Mouse (Mus musculus) spleen, adult 2 months (tissue): ENCODE data around the gene Tmem178. TPM values are rescaled to one million over a fixed set of nuclear protein-coding genes. Genes with fewer than 3 reads are reported as not detected.

Source experiments
- DNase-seq, 2 experiments: peaks; one replicate each; pipeline versions ENCODE4 v3.0.0 to v3.0.0-alpha.2; 2012 to 2021; ENCODE audit warnings: low spot score in 2 of 2, low read depth in 1 of 2
- H3K27ac ChIP-seq: fragments of 200-500 bp; 2 replicates; pipeline ENCODE4 v1.5.1; 2012; ENCODE audit warnings: low read length, inconsistent platforms; ENCODE audit not compliant: insufficient read depth
- H3K27me3 ChIP-seq: fragments of 200-500 bp; 2 replicates; pipeline ENCODE4 v1.6.1; 2012; ENCODE audit warnings: mild to moderate bottlenecking, moderate library complexity, low read length, inconsistent platforms; ENCODE audit not compliant: control insufficient read depth, insufficient read depth
- H3K36me3 ChIP-seq: fragments of 200-500 bp; 2 replicates; pipeline ENCODE4 v1.6.1; 2012; ENCODE audit warnings: mild to moderate bottlenecking, low read length, inconsistent platforms; ENCODE audit not compliant: control insufficient read depth, insufficient read depth
- H3K4me1 ChIP-seq: fragments of 200-500 bp; 2 replicates; pipeline ENCODE4 v1.6.1; 2011; ENCODE audit warnings: inconsistent platforms; ENCODE audit not compliant: control insufficient read depth, insufficient read depth, insufficient read length
- H3K4me3 ChIP-seq: fragments of 200-500 bp; 2 replicates; pipeline ENCODE4 v1.5.1; 2011; ENCODE audit warnings: mild to moderate bottlenecking, inconsistent platforms; ENCODE audit not compliant: insufficient read depth, insufficient read length; ENCODE audit errors: extremely low read depth
- CTCF ChIP-seq: fragments of 200-500 bp; IDR thresholded peaks from 2 replicates; pipeline ENCODE4 v1.5.1; 2011; ENCODE audit warnings: mild to moderate bottlenecking, inconsistent platforms; ENCODE audit not compliant: insufficient read depth, insufficient read length, insufficient replicate concordance; ENCODE audit errors: extremely low read depth
- POLR2A ChIP-seq: fragments of 200-500 bp; IDR thresholded peaks from 2 replicates; pipeline ENCODE4 v1.6.1; 2011; ENCODE audit warnings: low read depth, low read length, inconsistent platforms
- WGBS: fragments of 180-500 bp; shearing (Covaris S2); methylation state at CpG from one replicate; pipeline ENCODE4 v1.1.7; 2018; 5-methylcytosine and 5-hydroxymethylcytosine counted together
- polyA plus RNA-seq: library from polyadenylated mRNA; depleted of rRNA; stranded (reverse); fragments of >200 nt; gene quantifications from 2 replicates; pipeline ENCODE4 v1.2.3, GENCODE M21; 2012

Tmem178 gene
- polyA plus RNA-seq, 1 experiment = 0.61 TPM

- H3K36me3 ChIP-seq = no peaks in the 10 kb centered on the region
- H3K27me3 ChIP-seq = no peaks in the 10 kb centered on the region
- no peak overlapping the region for H3K27ac ChIP-seq
- H3K4me3 ChIP-seq = no peak overlapping the region
- 86% methylated on average over 11 of the region's 11 CpGs for WGBS
- no peak for TF ChIP-seq CTCF
- no peak for TF ChIP-seq POLR2A
- no peaks in the 10 kb centered on the region for H3K4me1 ChIP-seq
- no peak for DNase-seq
Observed at GRCm38 (mm10) chr17:80903121-80903875, 41.1 kb upstream of the Tmem178 start.

GRCm38 (mm10) chr17:80904061-80904460, 40.4 kb upstream of the Tmem178 start:
- WGBS = 90% methylated on average over 5 of the region's 5 CpGs
- no peak overlapping the region for H3K4me3 ChIP-seq
- H3K36me3 ChIP-seq = no peaks in the 10 kb centered on the region
- H3K4me1 ChIP-seq = no peaks in the 10 kb centered on the region
- TF ChIP-seq POLR2A (no peak), CTCF (no peak)
- DNase-seq = no peak
- no peaks in the 10 kb centered on the region for H3K27me3 ChIP-seq
- no peak overlapping the region for H3K27ac ChIP-seq

- H3K36me3 ChIP-seq = no peaks in the 10 kb centered on the region
- TF ChIP-seq POLR2A (no peak), CTCF (no peak)
- no peak overlapping the region for H3K27ac ChIP-seq
- H3K27me3 ChIP-seq = no peaks in the 10 kb centered on the region
- 86% methylated on average over 2 of the region's 2 CpGs for WGBS
- H3K4me1 ChIP-seq = no peaks in the 10 kb centered on the region
- H3K4me3 ChIP-seq = no peak overlapping the region
- DNase-seq = no peak
Observed at GRCm38 (mm10) chr17:80915666-80916065, 28.8 kb upstream of the Tmem178 start.

GRCm38 (mm10) chr17:80919261-80919660, 25.2 kb upstream of the Tmem178 start:
- Histone ChIP-seq H3K4me1 (no peaks in the 10 kb centered on the region), H3K27ac (no peak overlapping the region), H3K36me3 (no peaks in the 10 kb centered on the region), H3K4me3 (no peak overlapping the region), H3K27me3 (no peaks in the 10 kb centered on the region)
- no peak for TF ChIP-seq POLR2A
- TF ChIP-seq CTCF = no peak
- no peak for DNase-seq

- DNase-seq = no peak
- Histone ChIP-seq H3K36me3 (no peaks in the 10 kb centered on the region), H3K27me3 (no peaks in the 10 kb centered on the region), H3K4me1 (no peaks in the 10 kb centered on the region), H3K4me3 (no peak overlapping the region), H3K27ac (no peak overlapping the region)
- TF ChIP-seq CTCF = no peak
- TF ChIP-seq POLR2A = no peak
- WGBS = 77% methylated on average over 10 of the region's 10 CpGs
Observed at GRCm38 (mm10) chr17:80921286-80922134, 22.9 kb upstream of the Tmem178 start.

- Histone ChIP-seq H3K4me1 (no peaks in the 10 kb centered on the region), H3K4me3 (no peak overlapping the region), H3K36me3 (no peaks in the 10 kb centered on the region), H3K27ac (no peak overlapping the region), H3K27me3 (no peaks in the 10 kb centered on the region)
- DNase-seq = no peak
- TF ChIP-seq CTCF (no peak), POLR2A (no peak)
- WGBS = 84% methylated on average over 3 of the region's 3 CpGs
Observed at GRCm38 (mm10) chr17:80925554-80925953, 18.9 kb upstream of the Tmem178 start.
